Mouse (Mus musculus) induced T-regulatory cell, adult 2 months (primary cell): Measurements from ENCODE around the gene 2810408A11Rik.

Experiments used
- DNase-seq: peaks from one replicate; pipeline ENCODE4 v3.0.0-alpha.2; 2012; ENCODE audit warnings: low read depth

The 2810408A11Rik gene

GRCm38 (mm10) chr11:69848021-69848420, 52.8 kb downstream of the 2810408A11Rik start:
- no peak for DNase-seq
